Mouse (Mus musculus): Measurements from ENCODE around the gene Slc27a1. TPM values are rescaled to one million over a fixed set of nuclear protein-coding genes. Genes with fewer than 3 reads are reported as not detected.

The Slc27a1 gene
- polyA plus RNA-seq, 1 experiment from 2014 or later: 70.0 TPM

DNA sequence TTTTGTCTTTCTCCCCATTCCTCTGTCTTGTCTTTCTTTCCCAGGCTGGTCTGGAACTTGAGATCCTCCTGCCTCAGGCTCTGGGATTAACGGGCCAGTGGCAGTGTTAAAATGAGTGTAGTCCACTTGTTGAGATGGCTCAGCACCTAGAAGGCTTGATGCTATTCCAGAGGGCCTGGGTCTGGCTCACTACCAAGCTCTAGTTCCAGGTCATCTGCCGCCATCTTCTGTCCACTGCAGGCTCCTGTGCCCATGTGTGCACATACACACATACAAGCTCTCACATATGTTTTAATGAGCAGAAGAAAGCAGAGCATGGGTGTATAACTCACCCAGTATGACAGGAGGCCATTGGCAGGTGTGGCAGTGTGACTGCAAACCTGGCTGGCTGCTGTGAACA lies 3.4 kb downstream of the Slc27a1 start:
- Histone ChIP-seq H3K9me3 (ENCODE audit: control insufficient read depth, low read length) (no peaks in the 10 kb centered on the region), H3K9ac (replicated peaks; ENCODE audit: low read depth, low read length) (no peak overlapping the region), H3K27me3 (ENCODE audit: control insufficient read depth, insufficient read depth, low read length) (no peaks in the 10 kb centered on the region), H3K36me3 (ENCODE audit: control insufficient read depth, insufficient read depth, low read length) (no peaks in the 10 kb centered on the region), H3K27ac (ENCODE audit: low read depth, low read length) (peak overlapping the region; percentile 71; the same call in 1 of the 2 replicates), H3K4me2 (ENCODE audit: low read depth, low read length) (peak overlapping the region; percentile 93), H3K4me1 (ENCODE audit: control insufficient read depth, insufficient read depth, low read length) (peaks cover 17% of the 10 kb centered on the region), H3K4me3 (ENCODE audit: low read depth, low read length) (peak overlapping the region; percentile 62; the same call in 1 of the 2 replicates)
- 84% methylated on average over 2 of the region's 2 CpGs for WGBS
- no peak for ATAC-seq (ENCODE audit: low read depth)

DNA sequence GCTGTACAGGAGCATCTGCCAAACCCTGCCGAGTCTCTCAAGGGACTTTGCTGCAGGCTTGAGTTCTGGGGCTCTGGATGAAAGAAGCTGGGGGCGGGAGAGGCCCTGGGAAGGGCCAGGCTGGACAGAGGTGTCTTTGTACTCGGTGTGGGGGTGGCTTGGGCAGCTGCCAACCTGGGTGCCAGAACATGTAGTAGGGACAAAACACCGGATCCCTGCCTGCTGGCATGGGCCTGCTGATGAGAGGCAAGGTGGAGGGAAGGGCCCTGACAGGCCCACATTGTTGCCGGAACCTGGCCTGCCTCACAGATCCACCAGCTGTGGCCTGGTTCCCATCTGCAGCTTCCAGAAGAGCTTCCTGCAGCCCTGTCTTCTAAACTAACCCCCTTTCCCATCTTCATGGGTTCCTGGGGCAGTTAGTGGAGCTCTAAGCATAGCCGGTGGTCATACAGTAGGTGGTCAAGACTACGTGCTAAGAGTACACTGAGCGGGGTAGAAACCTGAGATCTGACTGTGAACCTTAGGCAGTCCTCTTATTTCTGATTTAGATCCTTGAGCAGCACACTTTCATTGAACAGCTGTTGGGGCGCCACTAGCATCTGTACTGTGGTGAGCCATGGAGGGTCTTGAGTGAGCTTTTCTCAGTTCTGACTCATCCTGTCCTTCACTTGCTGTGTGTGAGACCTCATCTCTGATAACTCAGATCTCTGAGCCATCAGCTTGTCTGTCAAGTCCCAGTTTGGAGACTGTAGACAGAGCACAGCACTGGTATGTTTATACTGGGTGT lies 4.4 kb downstream of the Slc27a1 start:
- Histone ChIP-seq H3K4me3 (ENCODE audit: low read depth, low read length) (no peak overlapping the region), H3K9ac (replicated peaks; ENCODE audit: low read depth, low read length) (no peak overlapping the region), H3K9me3 (ENCODE audit: control insufficient read depth, low read length) (no peaks in the 10 kb centered on the region), H3K4me1 (ENCODE audit: control insufficient read depth, insufficient read depth, low read length) (peaks cover 17% of the 10 kb centered on the region), H3K27ac (ENCODE audit: low read depth, low read length) (peak overlapping the region; percentile 71; the same call in 1 of the 2 replicates), H3K36me3 (ENCODE audit: control insufficient read depth, insufficient read depth, low read length) (no peaks in the 10 kb centered on the region), H3K27me3 (ENCODE audit: control insufficient read depth, insufficient read depth, low read length) (no peaks in the 10 kb centered on the region), H3K4me2 (ENCODE audit: low read depth, low read length) (peak overlapping the region; percentile 24; the same call in 1 of the 2 replicates)
- 64% methylated on average over 9 of the region's 9 CpGs for WGBS
- no peak; the same call in 1 of the 2 replicates for ATAC-seq (ENCODE audit: low read depth)

DNA sequence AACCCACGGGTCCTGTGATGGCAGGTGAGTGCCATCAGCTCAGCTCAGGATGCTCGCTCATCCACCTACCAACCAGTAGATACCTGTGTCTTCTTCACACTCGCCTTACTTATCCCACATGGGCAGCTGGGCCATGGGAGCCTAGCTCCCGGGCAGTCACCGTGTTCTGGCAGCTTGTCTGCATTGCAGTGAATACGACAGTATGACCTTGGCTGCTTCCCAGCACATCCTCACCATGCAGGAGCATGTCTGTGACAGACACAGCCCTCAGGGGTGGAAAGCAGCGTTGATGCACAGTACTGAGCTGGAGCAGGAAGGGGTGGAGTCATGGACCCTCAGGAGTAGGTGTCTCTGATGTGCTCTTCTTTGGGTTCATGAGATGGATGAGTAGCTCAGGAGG lies 5.7 kb downstream of the Slc27a1 start:
- no peak for ATAC-seq (ENCODE audit: low read depth)
- H3K4me3 ChIP-seq (ENCODE audit: low read depth, low read length): no peak overlapping the region
- H3K27me3 ChIP-seq (ENCODE audit: control insufficient read depth, insufficient read depth, low read length): no peaks in the 10 kb centered on the region
- H3K4me2 ChIP-seq (ENCODE audit: low read depth, low read length): no peak overlapping the region
- peaks cover 17% of the 10 kb centered on the region for H3K4me1 ChIP-seq (ENCODE audit: control insufficient read depth, insufficient read depth, low read length)
- H3K27ac ChIP-seq (ENCODE audit: low read depth, low read length): no peak overlapping the region
- H3K9ac ChIP-seq (replicated peaks; ENCODE audit: low read depth, low read length): no peak overlapping the region
- no peaks in the 10 kb centered on the region for H3K36me3 ChIP-seq (ENCODE audit: control insufficient read depth, insufficient read depth, low read length)
- WGBS: 72% methylated on average over 7 of the region's 7 CpGs
- no peaks in the 10 kb centered on the region for H3K9me3 ChIP-seq (ENCODE audit: control insufficient read depth, low read length)

DNA sequence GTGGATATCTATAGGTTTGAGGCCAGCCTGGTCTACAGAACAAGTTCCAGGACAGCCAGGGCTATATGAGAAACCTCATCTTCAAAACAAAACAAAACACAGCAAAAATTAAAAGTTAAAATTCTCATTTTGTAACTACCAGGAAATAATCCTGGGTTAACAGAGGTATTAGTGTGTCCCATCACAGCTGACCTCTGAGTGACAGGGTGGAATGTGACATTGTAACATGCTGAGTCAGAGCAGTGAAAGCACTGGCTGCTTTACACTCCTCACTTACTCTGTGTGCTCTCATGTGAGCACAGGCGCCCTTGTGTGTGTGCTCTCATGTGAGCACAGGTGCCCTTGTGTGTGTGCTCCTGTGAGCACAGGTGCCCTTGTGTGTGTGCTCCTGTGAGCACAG lies 6.3 kb downstream of the Slc27a1 start:
- Histone ChIP-seq H3K4me3 (ENCODE audit: low read depth, low read length) (no peak overlapping the region), H3K27me3 (ENCODE audit: control insufficient read depth, insufficient read depth, low read length) (no peaks in the 10 kb centered on the region), H3K27ac (ENCODE audit: low read depth, low read length) (no peak overlapping the region), H3K4me2 (ENCODE audit: low read depth, low read length) (no peak overlapping the region), H3K9ac (replicated peaks; ENCODE audit: low read depth, low read length) (no peak overlapping the region), H3K4me1 (ENCODE audit: control insufficient read depth, insufficient read depth, low read length) (peaks cover 17% of the 10 kb centered on the region), H3K36me3 (ENCODE audit: control insufficient read depth, insufficient read depth, low read length) (no peaks in the 10 kb centered on the region), H3K9me3 (ENCODE audit: control insufficient read depth, low read length) (no peaks in the 10 kb centered on the region)
- 57% methylated on average over 1 of the region's 1 CpGs for WGBS
- no peak for ATAC-seq (ENCODE audit: low read depth)

DNA sequence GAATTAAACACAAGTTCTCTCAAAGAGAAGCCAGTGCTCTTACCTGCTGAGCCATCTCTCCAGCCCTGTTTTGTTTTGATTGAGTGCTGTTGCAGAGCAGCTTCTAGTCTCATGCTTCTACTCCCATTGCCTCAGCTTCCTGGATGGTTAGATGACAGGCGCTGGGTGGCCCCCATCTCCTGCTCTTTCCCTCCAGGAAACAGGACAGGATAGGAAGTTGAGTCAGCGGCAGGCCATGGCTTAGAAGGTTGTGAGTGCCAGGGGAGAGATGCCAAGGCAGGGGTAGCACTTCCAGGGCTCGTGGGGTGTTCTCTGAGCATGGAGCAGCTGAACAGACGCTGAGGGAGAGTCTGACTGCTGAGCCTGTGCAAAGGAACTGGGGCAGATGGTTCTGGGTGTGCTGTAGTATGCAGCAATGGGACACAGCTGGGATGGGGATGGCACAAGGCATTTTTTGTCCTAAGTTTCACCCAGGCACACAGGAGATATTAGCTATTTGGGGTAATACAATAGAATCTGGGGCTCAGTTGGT lies 9.2 kb downstream of the Slc27a1 start:
- H3K4me1 ChIP-seq (ENCODE audit: control insufficient read depth, insufficient read depth, low read length): 0 out of 2 replicates have a peak, but pooled peaks cover 4% of the 10 kb centered on the region
- H3K27ac ChIP-seq (ENCODE audit: low read depth, low read length): no peak overlapping the region
- no peaks in the 10 kb centered on the region for H3K9me3 ChIP-seq (ENCODE audit: control insufficient read depth, low read length)
- WGBS: 71% methylated on average over 4 of the region's 4 CpGs
- no peak overlapping the region for H3K4me2 ChIP-seq (ENCODE audit: low read depth, low read length)
- H3K36me3 ChIP-seq (ENCODE audit: control insufficient read depth, insufficient read depth, low read length): 0 out of 2 replicates have a peak, but pooled peaks cover 2% of the 10 kb centered on the region
- no peak overlapping the region for H3K4me3 ChIP-seq (ENCODE audit: low read depth, low read length)
- ATAC-seq (ENCODE audit: low read depth): no peak
- no peak overlapping the region for H3K9ac ChIP-seq (replicated peaks; ENCODE audit: low read depth, low read length)
- H3K27me3 ChIP-seq (ENCODE audit: control insufficient read depth, insufficient read depth, low read length): no peaks in the 10 kb centered on the region

DNA sequence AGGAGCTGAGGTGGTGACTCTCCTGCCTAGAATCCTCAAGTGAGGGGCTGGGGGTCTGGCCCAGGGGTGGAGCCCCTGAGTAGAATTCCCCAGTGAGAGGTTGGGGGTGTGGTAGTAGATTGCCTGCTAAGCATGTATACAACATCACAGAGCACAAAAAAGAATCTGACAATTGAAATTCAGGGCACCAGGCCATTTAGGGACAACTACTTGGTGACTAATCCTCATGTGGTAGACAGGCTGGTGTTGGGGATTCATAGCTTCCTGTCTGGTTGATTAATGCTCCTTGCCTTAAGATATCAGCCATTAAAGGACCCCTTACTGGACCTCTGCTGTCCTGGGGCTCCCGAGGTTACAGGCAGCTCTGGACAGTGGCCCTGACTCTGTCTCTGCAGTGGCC lies 10.3 kb downstream of the Slc27a1 start:
- no peak for ATAC-seq (ENCODE audit: low read depth)

DNA sequence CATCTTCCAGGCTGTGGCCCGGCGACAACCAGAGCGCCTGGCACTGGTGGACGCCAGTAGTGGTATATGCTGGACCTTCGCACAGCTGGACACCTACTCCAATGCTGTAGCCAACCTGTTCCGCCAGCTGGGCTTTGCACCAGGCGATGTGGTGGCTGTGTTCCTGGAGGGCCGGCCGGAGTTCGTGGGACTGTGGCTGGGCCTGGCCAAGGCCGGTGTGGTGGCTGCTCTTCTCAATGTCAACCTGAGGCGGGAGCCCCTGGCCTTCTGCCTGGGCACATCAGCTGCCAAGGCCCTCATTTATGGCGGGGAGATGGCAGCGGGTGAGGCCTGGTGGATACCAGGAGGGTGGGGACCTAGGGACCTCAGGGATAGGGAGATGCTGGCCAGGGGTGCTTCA lies 10.8 kb downstream of the Slc27a1 start:
- WGBS: 87% methylated on average over 14 of the region's 14 CpGs
- Histone ChIP-seq H3K4me2 (ENCODE audit: low read depth, low read length) (no peak overlapping the region), H3K4me3 (ENCODE audit: low read depth, low read length) (no peak overlapping the region), H3K9me3 (ENCODE audit: control insufficient read depth, low read length) (no peaks in the 10 kb centered on the region), H3K4me1 (ENCODE audit: control insufficient read depth, insufficient read depth, low read length) (no peaks in the 10 kb centered on the region), H3K9ac (replicated peaks; ENCODE audit: low read depth, low read length) (no peak overlapping the region), H3K27me3 (ENCODE audit: control insufficient read depth, insufficient read depth, low read length) (no peaks in the 10 kb centered on the region), H3K36me3 (ENCODE audit: control insufficient read depth, insufficient read depth, low read length) (peaks cover 5% of the 10 kb centered on the region; the same call in 1 of the 2 replicates), H3K27ac (ENCODE audit: low read depth, low read length) (no peak overlapping the region)
- no peak for ATAC-seq (ENCODE audit: low read depth)

More for the DNA sequence above, 10.3 kb downstream of the Slc27a1 start:
- no peak overlapping the region for H3K4me2 ChIP-seq (ENCODE audit: low read depth, low read length)
- H3K9ac ChIP-seq (replicated peaks; ENCODE audit: low read depth, low read length): no peak overlapping the region
- H3K4me1 ChIP-seq (ENCODE audit: control insufficient read depth, insufficient read depth, low read length): no peaks in the 10 kb centered on the region
- no peaks in the 10 kb centered on the region for H3K9me3 ChIP-seq (ENCODE audit: control insufficient read depth, low read length)
- H3K27ac ChIP-seq (ENCODE audit: low read depth, low read length): no peak overlapping the region
- H3K27me3 ChIP-seq (ENCODE audit: control insufficient read depth, insufficient read depth, low read length): no peaks in the 10 kb centered on the region
- 81% methylated on average over 1 of the region's 1 CpGs for WGBS
- H3K36me3 ChIP-seq (ENCODE audit: control insufficient read depth, insufficient read depth, low read length): peaks cover 2% of the 10 kb centered on the region; the same call in 1 of the 2 replicates
- no peak overlapping the region for H3K4me3 ChIP-seq (ENCODE audit: low read depth, low read length)

DNA sequence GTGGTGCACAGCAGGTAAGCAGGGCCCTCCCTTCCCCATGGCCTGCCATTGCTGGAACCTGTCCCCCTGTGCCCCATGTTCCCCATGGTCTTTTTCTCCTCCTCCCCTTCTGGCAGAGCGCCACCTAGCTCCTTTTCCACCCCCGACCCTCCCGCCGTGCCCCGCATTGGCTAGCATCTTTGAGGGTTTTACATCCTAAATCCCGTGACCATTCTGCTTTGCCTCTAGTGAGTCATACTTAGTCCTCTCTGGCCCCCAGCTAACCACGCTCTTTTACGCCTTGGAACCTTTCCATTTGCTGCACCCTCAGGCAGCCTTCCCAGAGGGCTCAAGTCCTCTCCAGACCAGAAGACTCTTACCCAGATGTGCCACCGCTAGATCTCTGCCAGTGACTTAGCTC lies 11.5 kb downstream of the Slc27a1 start:
- Histone ChIP-seq H3K27ac (ENCODE audit: low read depth, low read length) (no peak overlapping the region), H3K4me3 (ENCODE audit: low read depth, low read length) (no peak overlapping the region), H3K36me3 (ENCODE audit: control insufficient read depth, insufficient read depth, low read length) (peaks cover 10% of the 10 kb centered on the region; the same call in 1 of the 2 replicates), H3K27me3 (ENCODE audit: control insufficient read depth, insufficient read depth, low read length) (no peaks in the 10 kb centered on the region), H3K9me3 (ENCODE audit: control insufficient read depth, low read length) (no peaks in the 10 kb centered on the region), H3K4me2 (ENCODE audit: low read depth, low read length) (no peak overlapping the region), H3K4me1 (ENCODE audit: control insufficient read depth, insufficient read depth, low read length) (no peaks in the 10 kb centered on the region), H3K9ac (replicated peaks; ENCODE audit: low read depth, low read length) (no peak overlapping the region)
- WGBS: 21% methylated on average over 9 of the region's 9 CpGs
- 0 out of 2 replicates have a peak, but pooled peaks have one; percentile 12 for ATAC-seq (ENCODE audit: low read depth)

DNA sequence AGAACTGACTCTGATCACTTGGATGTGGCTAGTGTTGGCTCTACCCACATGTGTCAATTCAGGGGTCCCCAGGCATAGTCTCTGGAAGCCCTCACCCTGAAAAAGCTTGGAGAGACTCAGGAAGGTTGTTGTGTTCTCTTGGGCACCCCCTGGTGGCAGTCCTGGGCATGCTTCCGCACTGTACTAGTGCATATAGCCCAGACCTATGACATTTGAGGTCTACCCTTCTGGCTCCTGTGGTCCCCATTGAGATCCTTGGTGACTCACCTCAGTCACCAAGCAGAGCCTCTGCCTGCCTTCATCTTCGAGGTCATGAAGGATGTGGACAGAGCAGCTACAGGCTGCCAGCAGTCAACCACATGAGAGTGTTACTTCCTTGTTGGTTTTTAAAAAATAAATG lies 18.2 kb downstream of the Slc27a1 start:
- peaks cover 16% of the 10 kb centered on the region for H3K36me3 ChIP-seq (ENCODE audit: control insufficient read depth, insufficient read depth, low read length)
- 68% methylated on average over 2 of the region's 2 CpGs for WGBS
- H3K9ac ChIP-seq (replicated peaks; ENCODE audit: low read depth, low read length): no peak overlapping the region
- peaks cover 8% of the 10 kb centered on the region; the same call in 1 of the 2 replicates for H3K4me1 ChIP-seq (ENCODE audit: control insufficient read depth, insufficient read depth, low read length)
- H3K4me2 ChIP-seq (ENCODE audit: low read depth, low read length): no peak overlapping the region
- no peak overlapping the region for H3K4me3 ChIP-seq (ENCODE audit: low read depth, low read length)
- no peaks in the 10 kb centered on the region for H3K27me3 ChIP-seq (ENCODE audit: control insufficient read depth, insufficient read depth, low read length)
- no peaks in the 10 kb centered on the region for H3K9me3 ChIP-seq (ENCODE audit: control insufficient read depth, low read length)
- H3K27ac ChIP-seq (ENCODE audit: low read depth, low read length): no peak overlapping the region
- ATAC-seq (ENCODE audit: low read depth): no peak

Data from neural tube, embryonic 14.5 days (tissue).